Mouse (Mus musculus) right cerebral cortex, adult 18-20 months (tissue): Measurements from ENCODE around the gene Wiz.

Experiments used
- DNase-seq: peaks from one replicate; pipeline ENCODE4 v3.0.0; 2022; ENCODE audit warnings: mixed read lengths

Gene Wiz

GRCm38 (mm10) chr17:32348406-32348805, 40.8 kb downstream of the Wiz start:
- DNase-seq = no peak

- no peak for DNase-seq
Observed at GRCm38 (mm10) chr17:32341102-32341501, 48.1 kb downstream of the Wiz start.

- no peak for DNase-seq
Observed at GRCm38 (mm10) chr17:32340110-32340509, 49.1 kb downstream of the Wiz start.

GRCm38 (mm10) chr17:32335869-32336268, 53.4 kb downstream of the Wiz start:
- DNase-seq = no peak

GRCm38 (mm10) chr17:32334921-32335320, 54.3 kb downstream of the Wiz start:
- DNase-seq = no peak

- DNase-seq = no peak
Observed at GRCm38 (mm10) chr17:32333675-32334303, 55.5 kb downstream of the Wiz start.

- DNase-seq = no peak
Observed at GRCm38 (mm10) chr17:32327501-32327900, 61.7 kb downstream of the Wiz start.

GRCm38 (mm10) chr17:32322809-32323208, 66.4 kb downstream of the Wiz start:
- no peak for DNase-seq

- no peak for DNase-seq
Observed at GRCm38 (mm10) chr17:32321836-32322235, 67.4 kb downstream of the Wiz start.

GRCm38 (mm10) chr17:32321390-32321734, 67.9 kb downstream of the Wiz start:
- no peak for DNase-seq

- DNase-seq = peak; percentile 99
Observed at GRCm38 (mm10) chr17:32320597-32321389, 68.4 kb downstream of the Wiz start, which contains the start of gene Akap8. Akap8 (minus strand) TSS chr17:32321238.

GRCm38 (mm10) chr17:32319950-32320349, 69.3 kb downstream of the Wiz start:
- DNase-seq = no peak

- no peak for DNase-seq
Observed at GRCm38 (mm10) chr17:32317708-32318107, 71.5 kb downstream of the Wiz start.

- no peak for DNase-seq
Observed at GRCm38 (mm10) chr17:32317032-32317431, 72.2 kb downstream of the Wiz start.

GRCm38 (mm10) chr17:32315560-32315959, 73.7 kb downstream of the Wiz start:
- no peak for DNase-seq

- no peak for DNase-seq
Observed at GRCm38 (mm10) chr17:32313892-32314291, 75.3 kb downstream of the Wiz start.

- DNase-seq = no peak
Observed at GRCm38 (mm10) chr17:32312801-32313200, 76.4 kb downstream of the Wiz start.

GRCm38 (mm10) chr17:32307963-32308362, 81.3 kb downstream of the Wiz start:
- no peak for DNase-seq
